ENCODE assay signal across 17 mouse cellular contexts in the genomic region with DNA sequence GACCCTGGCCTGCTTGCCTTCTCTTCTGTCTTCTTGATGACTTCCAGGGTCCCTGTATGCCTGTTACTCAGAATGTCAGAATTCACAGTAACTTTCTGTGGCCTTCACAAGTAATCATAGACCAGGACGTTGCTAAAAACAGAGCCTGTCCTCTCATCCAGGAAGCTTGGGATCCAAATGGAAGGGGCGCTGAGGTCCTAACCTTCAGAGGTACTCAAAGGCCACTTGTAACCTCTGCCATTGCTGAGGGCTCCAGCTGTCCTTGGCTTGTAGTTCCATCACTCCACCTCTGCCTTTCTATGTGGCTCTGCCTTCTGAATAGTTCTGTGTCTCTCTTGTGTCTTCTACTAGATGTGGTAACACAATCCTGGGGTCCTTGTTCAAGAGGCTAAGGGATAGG. TPM values are rescaled to one million over a fixed set of nuclear protein-coding genes. Genes with fewer than 3 reads are reported as not detected.
DNase-seq lines count a peak whose midpoint lies in the region; ATAC-seq lines count a peak whose summit lies in the region.
"Had no signal": no experiment of that assay in that cellular context is flagged by ENCODE, and none has a peak within 500 bp of the region (broad histone marks: within the 10 kb centered on the region; RNA-seq: fewer than 3 reads in every experiment).

No protein-coding gene starts in this region.

- 87% methylated on average over 2 of the region's 2 CpGs for WGBS in liver, embryonic 11.5 days

- no peak overlapping the region for H3K9ac ChIP-seq in liver, embryonic 11.5 days (ENCODE audit: low read depth, low read length)
- H3K9ac ChIP-seq: forebrain, postnatal 0 days; hindbrain, embryonic 15.5 days had no signal

- intact Hi-C loops in gastrocnemius, postnatal 14 days (cut with DNase I; ENCODE audit: low total_unique reads) = no loop called here

- H3K4me3 ChIP-seq in liver, embryonic 11.5 days (ENCODE audit: low read depth, low read length) = no peak overlapping the region
- H3K4me3 ChIP-seq: embryonic facial prominence, embryonic 10.5 days; hindbrain, embryonic 15.5 days had no signal

- H3K27me3 ChIP-seq in liver, embryonic 11.5 days (replicated peaks; ENCODE audit: control insufficient read depth, insufficient read depth, low read length) = no peaks in the 10 kb centered on the region
- H3K27me3 ChIP-seq: hindbrain, embryonic 15.5 days had no signal

- no peak overlapping the region for H3K4me2 ChIP-seq in liver, embryonic 11.5 days
- H3K4me2 ChIP-seq: hindbrain, embryonic 15.5 days; midbrain, embryonic 11.5 days had no signal

- no peaks in the 10 kb centered on the region for H3K9me3 ChIP-seq in liver, embryonic 11.5 days (ENCODE audit: control insufficient read depth, low read length)
- H3K9me3 ChIP-seq: embryonic facial prominence, embryonic 10.5 days; hindbrain, embryonic 15.5 days had no signal

- no peak for ATAC-seq in liver, embryonic 11.5 days (replicated peaks; ENCODE audit: low FRiP score)
- ATAC-seq: forebrain, postnatal 0 days had no signal

- H3K27ac ChIP-seq in liver, embryonic 11.5 days (ENCODE audit: low read depth, low read length) = no peak overlapping the region
- H3K27ac ChIP-seq: embryonic facial prominence, embryonic 10.5 days; hindbrain, embryonic 15.5 days; kidney, postnatal 0 days had no signal

- H3K36me3 ChIP-seq in liver, embryonic 11.5 days (ENCODE audit: control insufficient read depth, insufficient read depth, low read length) = peaks cover 47% of the 10 kb centered on the region

- DNase-seq in gastrocnemius, postnatal 25 days = peak; percentile 3
- DNase-seq in gastrocnemius, postnatal 14 days = no peak
- peak; percentile 24 for DNase-seq in liver, embryonic 11.5 days (ENCODE audit: low spot score)
- no peak for DNase-seq in liver
- DNase-seq in urinary bladder, postnatal 14 days (ENCODE audit: low spot score) = peak; percentile 1
- no peak for DNase-seq in urinary bladder, postnatal 36 days (ENCODE audit: low spot score in 2 of 2)
- no peak for DNase-seq in embryo, embryonic 9.5 days (ENCODE audit: extremely low spot score)
- DNase-seq: adrenal gland, postnatal 36 days; cerebellum, adult 9-10 months; forebrain, postnatal 0 days; heart, adult 18-20 months; kidney, adult 2 months; lung, postnatal 10 days had no signal

- H3K4me1 ChIP-seq in liver, embryonic 11.5 days (replicated peaks; ENCODE audit: control insufficient read depth, insufficient read depth, low read length) = no peaks in the 10 kb centered on the region
- H3K4me1 ChIP-seq: embryonic facial prominence, embryonic 10.5 days; hindbrain, embryonic 15.5 days had no signal

RNA-seq across cellular contexts. Expression of gene F2rl3, which starts 7.9 kb away (rescaled TPM):
- total RNA-seq in gastrocnemius, postnatal 25 days (2021) = 1 to 10 TPM in 1 of 2 experiments, under 1 TPM in 1; 0.97 to 1.6 TPM
- 1 to 10 TPM; 2.2 to 2.9 TPM for total RNA-seq in gastrocnemius, postnatal 14 days (2021)
- polyA plus RNA-seq in liver, embryonic 11.5 days (2014; fragmentation: Nextera tagmentation; extraction: Ambion mirVana) = 8.5 and 8.6 TPM in 2 replicates

RNA-seq across cellular contexts. Expression of gene Sin3b, which starts 30.7 kb away (rescaled TPM):
- total RNA-seq in gastrocnemius, postnatal 25 days (2021) = 10 to 100 TPM; 32.6 to 37.8 TPM
- 10 to 100 TPM; 54.4 to 56.6 TPM for total RNA-seq in gastrocnemius, postnatal 14 days (2021)
- 110 TPM in 2 replicates for polyA plus RNA-seq in liver, embryonic 11.5 days (2014; fragmentation: Nextera tagmentation; extraction: Ambion mirVana)

Comparison
In these comparisons a context has a peak if more than half of its experiments do, and no peak if none do; other contexts are left out.
1. DNase-seq: peak in gastrocnemius, postnatal 25 days (single experiment), liver, embryonic 11.5 days (single experiment) and urinary bladder, postnatal 14 days (single experiment); none in gastrocnemius, postnatal 14 days (single experiment), liver (single experiment), urinary bladder, postnatal 36 days (0 of 2) and embryo, embryonic 9.5 days (single experiment).